Mouse (Mus musculus): ENCODE measurements around the gene Lrrk1. TPM values are rescaled to one million over a fixed set of nuclear protein-coding genes. Genes with fewer than 3 reads are reported as not detected.
A peak's percentile ranks its signal among the peaks of the same experiment; 100 is the strongest.

Gene Lrrk1
- total and polyA plus RNA-seq, 3 experiments: 7.8 to 11.0 (median 9.6) TPM

- H3K36me3 ChIP-seq (ENCODE audit: control insufficient read depth, insufficient read depth, low read length): no peaks in the 10 kb centered on the region
- intact Hi-C loops (cut with DNase I): no loop called here
- no peak overlapping the region for H3K9ac ChIP-seq (ENCODE audit: low read depth, low read length)
- DNase-seq: no peak
- no peaks in the 10 kb centered on the region for H3K27me3 ChIP-seq (ENCODE audit: control insufficient read depth, insufficient read depth, low read length)
- TF ChIP-seq POLR2A (IDR thresholded peaks at IDR 0.05; ENCODE audit: insufficient read depth, low read depth, low read length) (no peak), CTCF (IDR thresholded peaks at IDR 0.05) (no peak), EP300 (IDR thresholded peaks at IDR 0.05; ENCODE audit: insufficient read depth, low read depth, low read length) (no peak)
- H3K79me2 ChIP-seq (replicated peaks; ENCODE audit: control insufficient read depth, insufficient read depth, low read length): no peaks in the 10 kb centered on the region
- H3K4me3 ChIP-seq: no peak overlapping the region
- 94% methylated on average over 4 of the region's 4 CpGs for WGBS
- no peak overlapping the region for H3K27ac ChIP-seq
- peaks cover 6% of the 10 kb centered on the region for H3K4me1 ChIP-seq (ENCODE audit: control insufficient read depth, insufficient read depth, low read length)
These were observed 54.1 kb downstream of the Lrrk1 start for GRCm38 (mm10) chr7:66333906-66334500.

GRCm38 (mm10) chr7:66332340-66332739 lies 55.8 kb downstream of the Lrrk1 start:
- peak in 1 of 2 experiments; percentile 54 for DNase-seq
- peak overlapping the region; percentile 52 for H3K27ac ChIP-seq
- intact Hi-C loops (cut with DNase I): no loop called here
- H3K4me1 ChIP-seq (ENCODE audit: control insufficient read depth, insufficient read depth, low read length): peaks cover 5% of the 10 kb centered on the region; the same call in 1 of the 2 replicates
- no peak overlapping the region for H3K9ac ChIP-seq (ENCODE audit: low read depth, low read length)
- no peaks in the 10 kb centered on the region for H3K36me3 ChIP-seq (ENCODE audit: control insufficient read depth, insufficient read depth, low read length)
- WGBS: 66% methylated on average over 8 of the region's 8 CpGs
- H3K4me3 ChIP-seq: no peak overlapping the region
- no peaks in the 10 kb centered on the region for H3K27me3 ChIP-seq (ENCODE audit: control insufficient read depth, insufficient read depth, low read length)
- no peaks in the 10 kb centered on the region for H3K79me2 ChIP-seq (replicated peaks; ENCODE audit: control insufficient read depth, insufficient read depth, low read length)
- TF ChIP-seq CTCF (IDR thresholded peaks at IDR 0.05) (no peak), EP300 (IDR thresholded peaks at IDR 0.05; ENCODE audit: insufficient read depth, low read depth, low read length) (no peak), POLR2A (IDR thresholded peaks at IDR 0.05; ENCODE audit: insufficient read depth, low read depth, low read length) (no peak)

GRCm38 (mm10) chr7:66330610-66331009 lies 57.5 kb downstream of the Lrrk1 start:
- H3K4me3 ChIP-seq: no peak overlapping the region
- no peaks in the 10 kb centered on the region for H3K36me3 ChIP-seq (ENCODE audit: control insufficient read depth, insufficient read depth, low read length)
- no peak overlapping the region for H3K9ac ChIP-seq (ENCODE audit: low read depth, low read length)
- peaks cover 5% of the 10 kb centered on the region; the same call in 1 of the 2 replicates for H3K4me1 ChIP-seq (ENCODE audit: control insufficient read depth, insufficient read depth, low read length)
- peak in 1 of 2 experiments; percentile 54 for DNase-seq
- intact Hi-C loops (cut with DNase I): no loop called here
- no peaks in the 10 kb centered on the region for H3K79me2 ChIP-seq (replicated peaks; ENCODE audit: control insufficient read depth, insufficient read depth, low read length)
- no peak for TF ChIP-seq EP300 (IDR thresholded peaks at IDR 0.05; ENCODE audit: insufficient read depth, low read depth, low read length)
- no peak for TF ChIP-seq POLR2A (IDR thresholded peaks at IDR 0.05; ENCODE audit: insufficient read depth, low read depth, low read length)
- no peak for TF ChIP-seq CTCF (IDR thresholded peaks at IDR 0.05)
- no peaks in the 10 kb centered on the region for H3K27me3 ChIP-seq (ENCODE audit: control insufficient read depth, insufficient read depth, low read length)
- 38% methylated on average over 9 of the region's 9 CpGs for WGBS
- peak overlapping the region; percentile 30 for H3K27ac ChIP-seq

GRCm38 (mm10) chr7:66327516-66327915 lies 60.6 kb downstream of the Lrrk1 start:
- WGBS: 96% methylated on average over 2 of the region's 2 CpGs
- Histone ChIP-seq H3K9ac (ENCODE audit: low read depth, low read length) (no peak overlapping the region), H3K27me3 (ENCODE audit: control insufficient read depth, insufficient read depth, low read length) (no peaks in the 10 kb centered on the region), H3K4me3 (no peak overlapping the region), H3K36me3 (ENCODE audit: control insufficient read depth, insufficient read depth, low read length) (peaks cover 4% of the 10 kb centered on the region; the same call in 1 of the 2 replicates), H3K4me1 (ENCODE audit: control insufficient read depth, insufficient read depth, low read length) (peaks cover 19% of the 10 kb centered on the region), H3K79me2 (replicated peaks; ENCODE audit: control insufficient read depth, insufficient read depth, low read length) (no peaks in the 10 kb centered on the region), H3K27ac (no peak overlapping the region)
- TF ChIP-seq EP300 (IDR thresholded peaks at IDR 0.05; ENCODE audit: insufficient read depth, low read depth, low read length) (no peak), POLR2A (IDR thresholded peaks at IDR 0.05; ENCODE audit: insufficient read depth, low read depth, low read length) (no peak), CTCF (IDR thresholded peaks at IDR 0.05) (no peak)
- intact Hi-C loops (cut with DNase I): no loop called here
- no peak for DNase-seq

GRCm38 (mm10) chr7:66325419-66326053 lies 62.6 kb downstream of the Lrrk1 start:
- Histone ChIP-seq H3K36me3 (ENCODE audit: control insufficient read depth, insufficient read depth, low read length) (peaks cover 9% of the 10 kb centered on the region), H3K4me3 (no peak overlapping the region), H3K4me1 (ENCODE audit: control insufficient read depth, insufficient read depth, low read length) (peaks cover 17% of the 10 kb centered on the region), H3K79me2 (replicated peaks; ENCODE audit: control insufficient read depth, insufficient read depth, low read length) (no peaks in the 10 kb centered on the region), H3K27me3 (ENCODE audit: control insufficient read depth, insufficient read depth, low read length) (no peaks in the 10 kb centered on the region), H3K9ac (ENCODE audit: low read depth, low read length) (no peak overlapping the region), H3K27ac (no peak overlapping the region)
- TF ChIP-seq CTCF (IDR thresholded peaks at IDR 0.05) (no peak), POLR2A (IDR thresholded peaks at IDR 0.05; ENCODE audit: insufficient read depth, low read depth, low read length) (no peak), EP300 (IDR thresholded peaks at IDR 0.05; ENCODE audit: insufficient read depth, low read depth, low read length) (no peak)
- DNase-seq: peak in 1 of 2 experiments; percentile 24
- intact Hi-C loops (cut with DNase I): no loop called here
- 63% methylated on average over 3 of the region's 3 CpGs for WGBS
